Mouse (Mus musculus) layer of hippocampus, adult 2 months (tissue): ENCODE data around the gene Spsb4. TPM values are rescaled to one million over a fixed set of nuclear protein-coding genes. Genes with fewer than 3 reads are reported as not detected.
A peak's percentile ranks its signal among the peaks of the same experiment; 100 is the strongest.

Experiments
- DNase-seq, 2 experiments: peaks; one replicate each; pipeline ENCODE4 v3.0.0; 2022; ENCODE audit warnings: low spot score in 2 of 2
- H3K27ac ChIP-seq: fragments of 200-600 bp; 2 replicates; pipeline ENCODE4 v1.8.1; 2022
- H3K4me3 ChIP-seq: fragments of 200-600 bp; 2 replicates; pipeline ENCODE4 v1.8.1; 2022; ENCODE audit warnings: mild to moderate bottlenecking
- CTCF ChIP-seq: fragments of 200-600 bp; conservative IDR thresholded peaks from 2 replicates; pipeline ENCODE4 v1.8.1; 2022; ENCODE audit warnings: antibody characterized with exemption, mild to moderate bottlenecking, moderate library complexity
- total RNA-seq, 2 experiments: library from RNA; stranded (reverse); gene quantifications; 2 replicates each; pipeline ENCODE4 v1.2.3; 2021

Spsb4 gene
- total RNA-seq, 2 experiments from 2014 or later: 4.9 to 5.1 TPM

DNA sequence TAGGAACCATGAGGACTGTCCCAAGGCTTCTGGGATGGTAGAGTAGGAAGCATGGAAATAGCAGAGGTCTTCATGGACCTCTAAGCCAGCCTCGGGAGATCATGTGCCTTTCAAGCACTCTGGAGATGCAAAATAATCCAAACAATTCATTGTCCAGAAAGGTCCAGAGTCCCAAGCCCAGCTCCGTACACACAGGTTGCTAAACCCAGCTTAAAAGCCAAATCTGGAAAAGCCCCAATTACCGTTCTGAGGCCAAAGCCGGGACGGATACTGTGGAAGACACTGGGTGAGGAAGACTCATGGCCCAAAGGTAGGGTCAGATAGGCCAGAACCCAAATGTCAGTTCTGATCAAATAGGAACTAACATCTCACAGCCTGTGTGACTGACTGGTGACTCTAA lies 36.8 kb downstream of the Spsb4 start:
- no peak overlapping the region for H3K4me3 ChIP-seq
- no peak for DNase-seq
- TF ChIP-seq CTCF: no peak
- no peak overlapping the region for H3K27ac ChIP-seq

DNA sequence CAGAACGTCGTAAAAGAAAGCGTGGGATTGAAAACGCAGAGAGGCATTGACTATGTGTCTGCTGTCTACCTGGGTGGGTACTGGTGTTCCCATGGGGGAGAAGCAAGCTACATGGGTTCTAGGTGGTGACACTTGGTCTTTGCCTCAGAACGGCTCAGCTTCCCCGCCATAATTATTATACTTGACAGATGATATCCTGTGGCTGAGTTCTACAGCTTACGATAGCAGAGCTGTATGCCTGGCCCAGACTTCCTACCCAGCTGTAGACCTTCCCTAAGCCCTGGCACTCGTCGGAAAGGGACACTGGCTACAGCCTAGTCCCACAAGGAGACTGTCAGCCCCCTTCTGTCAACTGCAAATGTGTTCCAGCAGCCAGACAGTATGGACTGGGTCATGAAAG lies 37.5 kb downstream of the Spsb4 start:
- no peak overlapping the region for H3K27ac ChIP-seq
- no peak for DNase-seq
- H3K4me3 ChIP-seq: no peak overlapping the region
- TF ChIP-seq CTCF: no peak

DNA sequence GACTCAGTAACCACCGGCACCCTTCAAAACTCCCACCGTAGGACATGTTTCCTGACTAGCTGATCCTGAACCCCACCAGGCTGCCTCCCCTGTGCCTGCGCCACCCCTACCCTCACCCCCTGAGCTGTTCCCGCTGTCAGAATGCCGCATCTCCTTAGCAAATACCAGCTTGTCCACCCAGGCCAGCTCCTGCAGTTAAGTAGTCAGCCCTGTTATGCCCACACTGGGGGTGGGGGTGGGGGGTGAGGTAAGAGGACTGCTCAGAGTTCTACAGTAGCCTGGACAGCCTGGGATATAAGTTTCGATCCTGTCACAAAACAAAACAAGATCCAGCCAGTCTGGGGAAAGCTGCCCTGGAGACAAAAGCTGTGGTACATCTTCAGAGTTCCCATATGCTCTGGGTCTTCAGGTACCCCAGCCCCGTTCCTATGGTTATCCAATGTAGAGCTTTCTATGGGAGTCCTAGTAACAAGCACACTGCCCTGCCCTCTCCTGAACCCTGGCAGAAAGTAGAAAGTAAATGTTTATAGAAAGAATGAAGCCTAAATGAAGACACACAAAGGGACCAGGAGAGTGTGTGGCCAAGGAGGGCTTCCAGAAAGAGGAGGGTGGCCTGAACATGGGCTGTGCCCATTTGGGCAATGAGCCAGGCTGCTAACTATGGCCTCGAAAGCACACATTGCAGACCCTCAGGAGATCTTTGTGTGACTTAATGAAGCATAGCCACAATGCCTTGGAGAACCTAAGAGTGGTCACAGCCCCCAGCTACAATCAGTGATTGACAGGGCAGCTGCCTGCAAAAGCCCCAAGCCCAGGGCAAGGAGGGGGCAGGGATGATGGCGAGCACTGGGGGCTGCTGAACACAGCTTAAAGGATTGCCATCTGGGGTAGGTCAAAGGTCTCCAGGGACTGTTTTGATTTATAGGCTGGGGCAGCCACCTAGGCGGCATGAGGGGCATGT lies 38.3 kb downstream of the Spsb4 start:
- H3K27ac ChIP-seq: no peak overlapping the region
- TF ChIP-seq CTCF: no peak
- H3K4me3 ChIP-seq: no peak overlapping the region
- no peak for DNase-seq

DNA sequence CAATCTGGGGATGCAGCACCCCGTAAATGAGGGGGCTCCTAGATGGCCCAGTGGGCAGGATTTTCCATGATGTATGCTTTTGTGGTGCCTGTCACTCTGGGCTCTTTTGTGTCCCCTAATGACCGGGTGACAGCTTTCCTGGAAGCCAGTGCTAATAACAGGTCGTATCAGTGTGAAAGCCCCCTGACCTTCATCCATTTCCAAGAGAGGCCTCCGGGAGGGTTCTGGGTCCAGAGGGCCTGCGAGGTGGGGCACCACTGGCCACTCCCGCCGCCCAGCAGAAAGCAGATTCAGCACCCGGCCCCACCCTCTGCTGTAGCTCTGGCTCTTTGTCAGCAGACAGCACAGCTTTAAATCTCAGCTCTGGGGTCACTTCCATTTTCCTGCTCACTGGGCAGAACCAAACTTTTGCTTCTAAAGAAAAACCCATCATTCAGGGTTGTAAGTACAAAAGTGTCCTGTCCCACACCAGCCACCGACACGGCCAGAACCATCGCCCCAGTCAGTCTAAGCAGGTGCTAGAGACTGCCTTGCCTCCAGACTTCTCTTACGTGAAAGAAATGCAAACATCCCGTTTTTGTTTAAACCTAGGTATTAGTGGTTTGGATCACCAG lies 39.1 kb downstream of the Spsb4 start:
- DNase-seq: no peak
- Histone ChIP-seq H3K27ac (no peak overlapping the region), H3K4me3 (no peak overlapping the region)
- no peak for TF ChIP-seq CTCF

DNA sequence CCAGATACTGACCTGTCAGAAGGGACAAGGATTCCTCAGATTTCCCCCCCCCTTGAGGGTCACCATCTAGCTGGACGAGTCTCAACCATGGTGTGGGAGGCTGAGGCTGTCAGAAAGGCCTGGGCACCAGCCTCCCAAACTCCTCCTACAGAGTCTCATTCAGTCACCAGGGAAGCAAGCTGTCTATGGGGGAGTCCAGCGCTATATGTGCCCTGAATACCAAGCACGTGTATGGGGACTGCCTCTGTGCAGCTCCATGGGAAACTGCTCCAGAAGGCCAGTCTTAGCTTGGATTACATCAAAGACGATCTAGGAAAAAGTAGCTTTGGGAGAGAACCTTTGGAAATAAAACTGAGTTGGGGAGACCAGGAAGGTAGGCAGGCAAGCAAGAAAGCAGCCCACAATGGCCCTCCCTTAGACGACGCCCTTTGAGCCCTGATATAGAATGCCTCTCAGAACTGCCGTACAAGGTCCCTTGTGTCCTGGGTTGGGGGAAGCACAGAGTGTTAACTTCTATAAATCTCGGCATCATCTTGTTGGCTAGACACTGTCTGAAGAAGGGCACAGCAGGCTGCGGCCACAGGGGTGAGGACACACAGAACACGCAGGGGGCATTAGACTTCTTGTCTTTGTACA lies 40.4 kb downstream of the Spsb4 start:
- no peak overlapping the region for H3K4me3 ChIP-seq
- no peak overlapping the region for H3K27ac ChIP-seq
- no peak for DNase-seq
- TF ChIP-seq CTCF: no peak

DNA sequence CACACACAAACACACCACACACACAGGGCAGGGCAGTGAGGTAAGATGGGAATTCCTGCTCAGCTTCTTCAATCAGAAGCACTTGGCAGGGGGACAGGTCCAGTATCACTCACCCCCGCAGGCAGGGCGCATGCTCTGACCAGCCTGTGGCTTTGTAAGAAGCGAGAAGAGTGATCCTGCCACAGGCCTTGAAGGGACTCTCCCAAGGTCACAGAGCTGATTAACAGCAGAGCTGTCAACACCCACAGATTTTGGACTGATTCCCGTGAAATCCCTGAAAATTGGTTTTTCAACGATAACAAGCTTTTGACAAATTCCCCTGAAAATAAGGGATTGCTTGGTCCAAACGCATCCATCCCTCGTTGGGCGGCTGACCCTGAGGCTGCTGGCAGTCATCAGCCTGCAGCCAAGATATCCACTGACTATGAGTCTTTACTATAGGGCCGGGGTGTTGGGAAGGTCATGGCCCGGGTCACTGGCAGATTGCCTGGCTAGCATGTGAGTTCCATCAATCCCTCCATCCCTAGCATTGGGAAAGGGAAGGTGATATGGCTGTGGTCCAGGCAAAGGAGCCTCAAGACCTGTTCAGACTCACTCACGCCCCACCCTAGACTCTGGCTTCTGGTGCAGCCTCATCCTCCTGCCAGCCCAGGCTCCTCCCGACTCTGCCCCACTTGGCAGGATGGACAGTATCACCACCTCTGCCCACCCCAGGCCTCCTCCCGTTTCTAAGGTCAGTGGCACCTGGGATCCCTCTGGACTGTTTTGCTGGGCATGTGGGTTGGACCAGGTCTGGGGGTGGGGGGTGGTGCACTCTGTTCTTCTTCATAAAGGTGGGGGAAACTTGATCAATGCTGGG lies 41.1 kb downstream of the Spsb4 start:
- no peak for DNase-seq
- no peak for TF ChIP-seq CTCF
- Histone ChIP-seq H3K4me3 (no peak overlapping the region), H3K27ac (no peak overlapping the region)

DNA sequence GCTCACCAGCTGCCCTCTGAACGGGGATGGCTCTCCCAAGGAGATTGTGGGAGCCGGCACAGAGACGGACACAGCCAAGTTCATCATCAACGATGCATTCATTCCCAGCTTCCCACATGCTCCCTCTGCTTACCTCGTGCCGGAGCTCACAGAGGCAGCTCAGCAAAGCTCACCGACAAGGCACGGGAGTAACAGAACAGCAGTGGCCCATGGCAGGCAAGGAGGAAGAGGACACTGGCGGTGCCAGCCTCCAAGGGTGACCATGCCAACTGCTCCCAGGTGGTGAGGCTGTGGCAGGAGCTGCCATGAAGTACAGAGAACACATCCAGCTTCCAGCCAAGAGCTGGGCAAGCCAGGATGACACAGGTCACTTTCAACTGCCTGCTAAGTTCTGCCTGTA lies 45.6 kb downstream of the Spsb4 start:
- no peak for TF ChIP-seq CTCF
- Histone ChIP-seq H3K27ac (no peak overlapping the region), H3K4me3 (no peak overlapping the region)
- no peak for DNase-seq

DNA sequence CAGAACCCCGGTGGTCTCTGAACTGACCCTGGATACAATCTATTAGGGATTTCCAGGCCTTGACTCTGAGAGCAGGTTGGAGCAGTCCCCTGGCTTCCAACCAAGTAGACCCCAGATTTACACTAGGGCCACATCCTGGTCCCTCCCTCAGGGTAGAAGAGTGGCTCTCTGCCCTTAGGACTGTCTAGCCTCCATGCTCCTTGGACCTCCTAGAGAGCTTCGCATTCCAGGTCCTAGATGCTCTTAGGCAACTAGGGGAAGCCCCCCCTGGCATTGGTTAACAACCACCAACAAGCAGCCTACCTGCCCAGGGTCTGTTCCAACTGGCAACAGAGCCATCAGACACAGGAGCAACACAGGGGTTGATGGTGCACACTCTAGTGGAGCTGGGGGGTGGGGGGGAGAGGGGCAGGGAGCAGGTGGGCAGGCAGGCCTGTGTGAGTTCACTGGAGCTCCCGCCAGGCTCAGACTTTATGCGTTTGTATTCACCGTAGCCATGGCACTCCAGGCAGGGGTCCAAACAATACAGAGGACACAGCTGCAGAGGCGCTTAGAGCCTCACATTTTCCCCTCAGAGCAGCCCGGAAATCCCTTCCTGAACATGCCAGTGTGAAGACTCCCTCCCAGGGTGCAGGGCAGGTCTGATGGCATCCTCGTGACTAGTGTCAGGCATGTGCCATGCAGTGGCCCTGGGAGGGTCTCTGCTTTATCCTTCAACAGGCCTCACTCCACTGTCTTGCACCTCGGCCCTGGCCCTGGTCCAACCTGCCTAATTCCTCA lies 46.8 kb downstream of the Spsb4 start:
- DNase-seq: peak in 1 of 2 experiments; percentile 23
- Histone ChIP-seq H3K4me3 (no peak overlapping the region), H3K27ac (no peak overlapping the region; the same call in 1 of the 2 replicates)
- no peak for TF ChIP-seq CTCF

DNA sequence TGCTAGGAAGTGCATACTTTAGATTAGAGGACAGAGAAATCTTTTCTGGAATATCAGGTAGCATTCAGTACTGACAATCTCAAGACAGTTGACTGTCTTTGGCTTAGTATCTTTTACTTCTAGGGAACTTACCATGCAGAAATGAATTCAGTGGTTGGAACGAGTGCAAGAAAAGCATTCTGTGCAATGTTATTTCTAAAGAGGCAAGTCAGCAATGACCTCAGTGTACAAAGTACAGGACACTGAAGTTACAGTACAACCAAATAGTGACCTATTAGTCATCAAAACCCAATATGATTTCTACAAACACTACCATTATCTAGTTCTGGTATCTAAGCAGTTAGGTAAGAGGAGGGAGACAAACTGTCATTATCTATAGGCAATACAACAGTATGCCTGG lies 51.1 kb downstream of the Spsb4 start:
- DNase-seq: no peak
- TF ChIP-seq CTCF: no peak
- Histone ChIP-seq H3K4me3 (no peak overlapping the region), H3K27ac (no peak overlapping the region)

DNA sequence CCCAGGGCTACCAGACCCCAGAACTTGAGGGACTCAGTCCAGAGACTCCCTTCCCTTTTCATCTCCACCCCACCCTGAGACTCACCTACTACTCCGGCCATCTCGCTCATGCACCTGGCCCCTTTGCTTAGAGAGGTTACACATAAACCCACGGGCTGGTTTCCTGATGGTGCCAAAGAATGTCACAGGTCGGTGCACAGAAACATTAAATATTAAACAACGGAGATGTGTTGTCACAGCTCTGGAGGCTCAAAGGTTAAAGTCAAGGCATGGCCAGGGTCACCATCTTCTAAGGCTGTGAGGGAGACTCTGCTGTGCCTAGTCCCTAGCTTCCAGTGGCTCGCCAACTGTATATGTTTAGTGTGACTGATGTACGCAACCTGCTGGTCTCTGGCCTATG lies 52.2 kb downstream of the Spsb4 start:
- no peak for TF ChIP-seq CTCF
- H3K4me3 ChIP-seq: no peak overlapping the region
- DNase-seq: no peak
- H3K27ac ChIP-seq: no peak overlapping the region

DNA sequence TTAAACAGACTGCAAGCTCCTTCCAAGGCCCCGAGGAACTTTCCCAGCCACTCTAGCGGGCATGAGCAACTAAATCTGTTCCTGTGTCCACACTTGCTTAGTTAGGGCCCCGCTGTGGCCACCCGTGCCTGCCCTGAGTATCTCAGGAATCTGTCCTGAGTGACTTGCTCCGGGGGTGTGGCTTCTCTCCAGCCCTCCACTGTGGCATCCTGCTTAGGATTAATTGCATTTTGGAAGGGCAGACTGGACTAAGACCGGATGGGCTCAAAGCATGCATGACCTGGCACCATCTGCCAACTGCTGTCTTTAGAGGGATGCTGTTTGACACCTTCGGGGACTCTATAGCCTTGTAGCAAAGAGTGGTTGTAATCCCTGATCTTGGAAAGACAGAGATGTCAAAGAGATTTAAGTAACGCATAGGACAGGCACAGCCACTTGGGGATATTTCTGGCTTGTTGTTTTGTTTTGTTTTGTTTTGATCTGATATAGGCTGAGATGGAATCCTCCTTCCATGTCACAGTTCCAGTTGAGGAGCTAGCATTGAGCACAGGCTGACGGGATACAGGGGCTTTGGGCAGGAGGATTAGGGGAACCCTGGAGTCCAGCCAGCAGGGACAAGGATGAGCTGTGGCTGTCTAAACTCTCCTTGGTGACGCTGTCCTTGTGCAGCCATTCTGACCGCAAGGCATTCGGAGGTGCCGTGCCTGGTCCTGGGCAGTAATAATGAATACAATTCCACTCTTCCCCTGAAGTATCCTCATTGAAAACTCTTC lies 55.0 kb downstream of the Spsb4 start:
- Histone ChIP-seq H3K4me3 (no peak overlapping the region), H3K27ac (no peak overlapping the region)
- DNase-seq: no peak
- TF ChIP-seq CTCF: no peak
